Mouse (Mus musculus) neural tube, embryonic 15.5 days (tissue): ENCODE measurements around the gene Slc24a2. TPM values are rescaled to one million over a fixed set of nuclear protein-coding genes. Genes with fewer than 3 reads are reported as not detected.

Source experiments
- ATAC-seq: fragments of 200-750 bp; cut with Nextera tagmentation; 2 replicates; pipeline ENCODE4 v1.8.0; 2017; ENCODE audit warnings: mild to moderate bottlenecking, moderate TSS enrichment, moderate library complexity; ENCODE audit not compliant: low FRiP score
- H3K27ac ChIP-seq: fragments of 300-500 bp; sonication (generic); replicated peaks from 2 replicates; pipeline ENCODE4 v1.5.1; 2015; ENCODE audit warnings: mild to moderate bottlenecking, inconsistent platforms
- H3K27me3 ChIP-seq: fragments of 300-500 bp; sonication (generic); replicated peaks from 2 replicates; pipeline ENCODE4 v1.6.1; 2015; ENCODE audit warnings: inconsistent platforms
- H3K36me3 ChIP-seq: fragments of 300-500 bp; sonication (generic); 2 replicates; pipeline ENCODE4 v1.6.1; 2015; ENCODE audit warnings: inconsistent platforms
- H3K4me1 ChIP-seq: fragments of 300-500 bp; sonication (generic); 2 replicates; pipeline ENCODE4 v1.6.1; 2015; ENCODE audit warnings: inconsistent platforms
- H3K4me2 ChIP-seq: fragments of 300-500 bp; sonication (generic); 2 replicates; pipeline ENCODE4 v1.6.1; 2015; ENCODE audit warnings: inconsistent platforms, mild to moderate bottlenecking, moderate library complexity
- H3K4me3 ChIP-seq: fragments of 300-500 bp; sonication (generic); replicated peaks from 2 replicates; pipeline ENCODE4 v1.5.1; 2015; ENCODE audit warnings: mild to moderate bottlenecking, inconsistent platforms
- H3K9ac ChIP-seq: fragments of 300-500 bp; sonication (generic); replicated peaks from 2 replicates; pipeline ENCODE4 v1.6.1; 2015; ENCODE audit warnings: mild to moderate bottlenecking, inconsistent platforms
- H3K9me3 ChIP-seq: fragments of 300-500 bp; sonication (generic); replicated peaks from 2 replicates; pipeline ENCODE4 v1.6.1; 2016; ENCODE audit warnings: inconsistent platforms
- WGBS: fragments of 180-500 bp; shearing (Covaris S2); methylation state at CpG from one replicate; pipeline ENCODE4 v1.1.7; 2015; ENCODE audit warnings: mixed read lengths; 5-methylcytosine and 5-hydroxymethylcytosine counted together
- polyA plus RNA-seq: library from polyadenylated mRNA; unstranded; fragments of >200 nt; fragmentation: Nextera tagmentation; extraction: Ambion mirVana; gene quantifications from 2 replicates; pipeline ENCODE4 v1.2.1, GENCODE M21; 2015

Gene Slc24a2
- polyA plus RNA-seq, 1 experiment from 2014 or later = 6.6 TPM

DNA sequence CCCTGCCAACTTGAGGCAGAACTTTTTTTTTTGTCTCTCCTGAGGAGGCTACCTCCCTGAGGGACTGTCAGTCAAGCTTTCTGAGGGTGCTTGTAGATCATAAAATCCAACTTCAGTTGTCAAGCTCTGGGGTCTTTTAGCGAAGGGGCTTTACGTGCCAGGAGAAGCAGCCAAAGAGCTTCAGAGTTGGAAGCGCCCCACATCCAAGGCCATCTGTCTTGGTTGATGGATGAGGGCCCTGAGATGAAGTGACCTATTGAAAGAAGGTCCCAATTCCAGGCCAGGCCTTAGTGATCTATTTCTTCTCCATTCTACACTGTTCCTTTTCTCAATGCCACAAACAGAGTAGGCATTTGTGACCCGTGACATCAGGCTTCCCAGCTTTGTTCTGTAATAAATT lies 214.5 kb downstream of the Slc24a2 start:
- WGBS = 46% methylated on average over 4 of the region's 4 CpGs
- no peak overlapping the region for H3K9ac ChIP-seq
- no peaks in the 10 kb centered on the region for H3K4me1 ChIP-seq
- H3K4me2 ChIP-seq = no peak overlapping the region
- no peak overlapping the region for H3K4me3 ChIP-seq
- H3K36me3 ChIP-seq = no peaks in the 10 kb centered on the region
- no peak for ATAC-seq
- H3K27me3 ChIP-seq = no peaks in the 10 kb centered on the region
- no peak overlapping the region for H3K27ac ChIP-seq
- H3K9me3 ChIP-seq = no peaks in the 10 kb centered on the region

DNA sequence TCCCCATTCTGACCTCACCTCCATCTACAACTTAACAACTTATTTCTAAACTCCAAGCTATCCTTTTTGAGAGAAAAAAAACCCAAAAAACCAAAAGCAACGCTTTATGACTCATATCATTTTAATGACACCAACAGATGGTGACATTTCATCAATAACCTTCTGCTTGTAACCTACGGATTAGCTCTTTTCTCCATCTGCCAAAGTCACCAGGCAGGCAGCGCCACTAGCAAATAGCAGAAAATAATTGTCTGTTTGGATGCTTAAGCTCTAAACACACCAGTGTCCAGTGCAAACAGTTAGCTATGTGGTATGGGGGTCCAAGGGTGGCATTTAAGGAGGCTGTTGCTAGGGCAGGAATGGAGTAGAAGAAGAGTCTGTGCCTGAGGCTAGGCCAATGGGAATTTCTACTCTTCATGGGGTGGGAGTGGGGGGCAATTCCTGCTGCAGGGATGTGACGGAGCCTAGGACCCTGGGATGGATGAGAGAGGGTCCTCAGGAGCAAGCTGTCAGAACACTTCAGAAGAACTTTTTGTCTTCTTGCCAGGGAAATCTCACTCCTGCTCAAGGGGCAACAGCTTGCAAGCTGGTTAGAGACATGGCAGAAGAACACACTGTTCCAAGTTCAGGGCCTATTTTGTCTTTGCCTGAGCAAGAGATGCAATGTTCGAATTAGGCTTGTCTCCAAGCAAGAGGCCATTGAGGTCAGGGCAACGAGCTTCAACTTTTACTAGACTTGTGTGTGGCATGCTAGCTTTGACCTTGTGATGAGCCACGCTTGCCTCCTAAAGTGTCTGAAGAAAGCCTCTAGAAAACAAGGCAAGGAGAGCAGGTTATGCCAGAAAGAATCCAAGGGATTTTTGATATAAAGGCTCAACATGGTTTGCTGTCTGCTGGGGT lies 216.3 kb downstream of the Slc24a2 start:
- Histone ChIP-seq H3K4me3 (no peak overlapping the region), H3K27me3 (no peaks in the 10 kb centered on the region), H3K4me1 (no peaks in the 10 kb centered on the region), H3K27ac (no peak overlapping the region), H3K4me2 (no peak overlapping the region), H3K9ac (no peak overlapping the region), H3K9me3 (no peaks in the 10 kb centered on the region), H3K36me3 (no peaks in the 10 kb centered on the region)
- ATAC-seq = no peak
- 87% methylated on average over 7 of the region's 7 CpGs for WGBS

DNA sequence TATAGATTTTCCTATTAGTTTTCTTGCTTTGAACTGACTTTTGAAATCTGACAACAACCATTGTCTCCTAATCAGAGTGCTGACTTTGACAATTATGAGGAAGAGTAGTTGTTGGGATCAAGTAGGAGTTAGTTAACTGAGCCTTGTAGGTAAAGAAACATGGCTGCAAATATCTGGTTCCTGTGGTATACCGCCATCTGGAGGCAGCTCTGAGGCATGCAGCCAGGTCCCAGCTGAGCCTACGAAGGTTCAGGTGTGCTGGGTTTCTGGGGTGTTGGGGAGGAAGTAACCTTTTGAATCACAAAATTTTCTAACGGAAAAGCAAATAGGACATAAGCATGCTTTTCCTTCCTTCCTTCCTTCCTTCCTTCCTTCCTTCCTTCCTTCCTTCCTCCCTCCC lies 237.8 kb downstream of the Slc24a2 start:
- H3K4me2 ChIP-seq = no peak overlapping the region
- H3K27ac ChIP-seq = no peak overlapping the region
- no peaks in the 10 kb centered on the region for H3K36me3 ChIP-seq
- no peak for ATAC-seq
- H3K4me3 ChIP-seq = no peak overlapping the region
- H3K9ac ChIP-seq = no peak overlapping the region
- 77% methylated on average over 3 of the region's 3 CpGs for WGBS
- H3K4me1 ChIP-seq = no peaks in the 10 kb centered on the region
- no peaks in the 10 kb centered on the region for H3K9me3 ChIP-seq
- no peaks in the 10 kb centered on the region for H3K27me3 ChIP-seq

DNA sequence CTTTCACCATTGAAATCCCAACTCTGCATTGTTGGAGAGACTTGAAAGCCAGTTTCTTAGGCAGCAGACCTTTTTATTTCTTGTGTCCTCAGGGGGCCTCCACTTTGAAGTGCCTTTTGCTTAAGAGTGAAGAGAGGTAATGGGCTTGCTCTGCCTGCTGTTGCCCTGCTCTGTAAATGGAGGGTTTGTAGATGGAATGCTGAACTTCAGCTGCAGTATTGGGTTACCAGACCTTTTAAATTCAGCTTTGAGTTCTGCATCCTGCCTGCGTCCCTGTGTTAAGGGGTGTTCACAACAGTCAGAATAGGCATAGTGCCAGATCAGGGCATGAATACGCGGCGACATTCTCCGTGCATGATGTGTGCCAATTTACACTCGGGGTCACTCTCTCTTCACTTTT lies 241.0 kb downstream of the Slc24a2 start:
- H3K36me3 ChIP-seq = no peaks in the 10 kb centered on the region
- no peak for ATAC-seq
- H3K4me3 ChIP-seq = no peak overlapping the region
- no peak overlapping the region for H3K4me2 ChIP-seq
- H3K9ac ChIP-seq = no peak overlapping the region
- no peaks in the 10 kb centered on the region for H3K9me3 ChIP-seq
- H3K27me3 ChIP-seq = no peaks in the 10 kb centered on the region
- H3K4me1 ChIP-seq = no peaks in the 10 kb centered on the region
- no peak overlapping the region for H3K27ac ChIP-seq
- 31% methylated on average over 6 of the region's 6 CpGs for WGBS

DNA sequence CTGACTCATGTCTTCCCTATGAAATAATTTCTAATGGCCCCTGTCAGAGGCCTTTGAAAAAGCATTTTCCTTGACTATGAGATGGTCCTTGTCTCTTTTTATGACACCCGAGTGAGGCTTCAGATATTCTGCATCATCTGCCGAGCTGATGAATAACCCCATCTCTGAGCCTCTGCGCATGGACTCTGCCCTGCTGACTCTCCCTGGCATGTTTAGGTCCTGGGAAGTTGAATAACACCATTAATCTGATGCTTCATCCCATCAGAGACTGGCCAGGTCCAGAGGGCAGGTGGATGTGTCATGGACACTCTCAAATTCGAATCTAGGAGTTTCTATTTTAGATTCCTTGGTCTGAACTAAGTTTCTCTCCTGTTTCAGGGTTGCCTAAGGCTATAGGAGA lies 242.4 kb downstream of the Slc24a2 start:
- Histone ChIP-seq H3K36me3 (no peaks in the 10 kb centered on the region), H3K4me2 (no peak overlapping the region), H3K4me1 (no peaks in the 10 kb centered on the region), H3K27ac (no peak overlapping the region), H3K9ac (no peak overlapping the region), H3K9me3 (no peaks in the 10 kb centered on the region), H3K4me3 (no peak overlapping the region), H3K27me3 (no peaks in the 10 kb centered on the region)
- ATAC-seq = no peak
- WGBS = 94% methylated on average over 4 of the region's 4 CpGs

DNA sequence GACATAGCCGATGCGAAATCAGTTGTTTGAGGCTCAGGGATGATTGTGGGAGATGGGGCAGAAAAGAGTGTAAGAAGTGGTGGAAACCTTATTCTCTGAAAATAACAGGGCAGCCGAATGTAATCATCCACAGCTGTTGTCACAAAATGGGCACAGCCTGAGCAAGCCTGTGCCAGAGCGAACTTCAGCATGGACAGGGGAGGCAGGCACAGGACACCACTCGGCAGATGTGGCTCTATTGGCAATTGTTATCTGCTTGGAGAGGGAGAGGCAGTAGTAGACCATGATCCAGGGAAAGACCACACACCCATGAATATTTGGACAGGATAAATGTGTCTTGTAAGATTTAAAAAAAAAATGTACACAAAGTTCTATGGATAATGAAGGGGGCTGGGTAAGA lies 253.0 kb downstream of the Slc24a2 start:
- Histone ChIP-seq H3K27ac (no peak overlapping the region), H3K36me3 (no peaks in the 10 kb centered on the region)
- ATAC-seq = no peak

DNA sequence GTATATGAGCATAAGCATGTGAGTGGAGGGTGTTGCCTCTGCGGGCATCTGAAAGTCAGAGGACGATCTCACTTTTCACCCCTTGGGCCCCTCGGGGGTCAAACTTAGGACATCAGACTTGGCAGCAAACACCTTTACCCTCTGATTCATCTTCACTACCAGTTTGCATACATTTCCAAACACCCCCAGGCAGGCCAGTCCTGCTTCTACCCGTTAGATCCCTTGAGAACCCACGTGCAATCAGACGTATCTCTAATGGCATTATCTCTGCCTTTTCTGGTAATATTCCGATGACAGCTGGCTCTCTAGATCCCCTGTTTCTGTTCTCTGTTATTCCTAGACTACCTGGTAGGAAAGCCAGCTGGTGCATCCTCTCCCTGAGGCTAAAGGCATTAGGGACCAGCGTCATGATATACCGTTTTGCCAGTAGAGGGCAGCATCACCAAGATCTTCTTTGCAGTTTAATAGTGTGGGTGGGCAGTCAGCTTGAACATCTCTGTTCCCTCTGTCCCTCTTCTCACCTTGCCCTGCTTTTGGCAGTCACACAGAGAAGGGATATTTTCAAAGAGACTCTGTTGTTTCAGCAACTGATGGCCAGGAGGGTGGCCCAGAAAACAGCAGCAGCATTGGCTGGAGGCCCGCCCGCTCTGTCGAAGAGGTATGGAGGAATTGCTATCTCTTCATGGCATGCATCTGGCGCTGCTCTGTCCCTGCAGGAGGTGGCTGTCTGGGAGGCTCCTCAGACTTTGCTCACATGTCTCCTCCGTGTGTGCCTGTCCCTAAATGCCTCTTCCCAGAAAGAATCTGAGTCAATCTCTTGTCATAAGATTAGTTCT lies 272.5 kb downstream of the Slc24a2 start:
- Histone ChIP-seq H3K4me3 (0 out of 2 replicates have a peak overlapping the region, but pooled peaks have one; percentile 9), H3K27ac (no peak overlapping the region), H3K36me3 (no peaks in the 10 kb centered on the region), H3K9ac (no peak overlapping the region), H3K4me1 (peaks cover 5% of the 10 kb centered on the region), H3K27me3 (no peaks in the 10 kb centered on the region), H3K4me2 (peak overlapping the region; percentile 40), H3K9me3 (no peaks in the 10 kb centered on the region)
- WGBS = 34% methylated on average over 14 of the region's 14 CpGs
- peak; percentile 83 for ATAC-seq

More for the DNA sequence above, 253.0 kb downstream of the Slc24a2 start:
- no peak overlapping the region for H3K4me3 ChIP-seq
- H3K9ac ChIP-seq = no peak overlapping the region
- H3K4me1 ChIP-seq = no peaks in the 10 kb centered on the region
- H3K9me3 ChIP-seq = no peaks in the 10 kb centered on the region
- no peaks in the 10 kb centered on the region for H3K27me3 ChIP-seq
- WGBS = 87% methylated on average over 5 of the region's 5 CpGs
- H3K4me2 ChIP-seq = no peak overlapping the region

DNA sequence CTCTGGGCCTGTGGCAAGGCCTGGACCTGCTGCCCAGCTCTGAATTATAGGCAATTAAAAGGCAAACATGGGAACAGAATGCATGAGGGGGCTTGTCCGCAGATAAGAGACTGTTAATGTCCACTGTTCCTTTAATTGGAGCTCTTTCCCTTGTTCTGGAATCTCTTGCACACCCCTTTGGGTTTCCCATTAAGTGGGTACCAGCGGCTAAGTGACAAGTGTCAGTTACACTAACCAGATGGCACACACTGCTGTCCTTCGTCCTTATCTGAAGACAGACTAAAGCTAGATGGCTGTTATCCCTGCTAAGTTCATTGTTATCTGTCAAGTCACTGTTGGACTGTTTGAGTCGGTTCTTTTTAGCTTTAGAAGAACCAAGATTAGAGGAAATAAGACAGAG lies 274.8 kb downstream of the Slc24a2 start:
- H3K4me2 ChIP-seq = no peak overlapping the region
- H3K4me1 ChIP-seq = peaks cover 5% of the 10 kb centered on the region
- no peaks in the 10 kb centered on the region for H3K36me3 ChIP-seq
- no peak overlapping the region for H3K4me3 ChIP-seq
- ATAC-seq = no peak
- no peaks in the 10 kb centered on the region for H3K27me3 ChIP-seq
- H3K9ac ChIP-seq = no peak overlapping the region
- 81% methylated on average over 4 of the region's 4 CpGs for WGBS
- H3K9me3 ChIP-seq = no peaks in the 10 kb centered on the region
- H3K27ac ChIP-seq = no peak overlapping the region

DNA sequence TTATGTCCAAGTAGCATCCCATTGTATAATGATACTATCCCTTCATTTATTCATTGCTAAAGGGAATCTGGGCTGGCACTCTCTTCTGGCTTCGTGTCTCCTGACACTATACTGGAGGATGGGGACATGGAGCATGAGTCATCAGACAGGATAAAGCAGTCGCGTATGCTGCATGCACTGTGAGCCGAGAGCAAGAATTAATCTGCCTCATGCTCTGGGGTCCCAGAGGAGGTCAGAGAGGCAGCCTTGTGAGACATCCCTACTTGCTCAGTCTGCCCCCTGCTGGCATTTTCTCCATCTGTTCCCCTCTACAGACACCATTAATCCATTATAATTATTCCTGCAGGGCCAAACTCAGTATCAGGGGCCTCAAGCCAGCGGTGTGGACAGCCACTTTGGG lies 276.8 kb downstream of the Slc24a2 start:
- H3K9me3 ChIP-seq = no peaks in the 10 kb centered on the region
- WGBS = 36% methylated on average over 5 of the region's 5 CpGs
- H3K27ac ChIP-seq = no peak overlapping the region
- no peak overlapping the region for H3K9ac ChIP-seq
- H3K36me3 ChIP-seq = no peaks in the 10 kb centered on the region
- H3K4me1 ChIP-seq = peaks cover 5% of the 10 kb centered on the region
- no peak for ATAC-seq
- no peaks in the 10 kb centered on the region for H3K27me3 ChIP-seq
- no peak overlapping the region for H3K4me2 ChIP-seq
- no peak overlapping the region for H3K4me3 ChIP-seq

DNA sequence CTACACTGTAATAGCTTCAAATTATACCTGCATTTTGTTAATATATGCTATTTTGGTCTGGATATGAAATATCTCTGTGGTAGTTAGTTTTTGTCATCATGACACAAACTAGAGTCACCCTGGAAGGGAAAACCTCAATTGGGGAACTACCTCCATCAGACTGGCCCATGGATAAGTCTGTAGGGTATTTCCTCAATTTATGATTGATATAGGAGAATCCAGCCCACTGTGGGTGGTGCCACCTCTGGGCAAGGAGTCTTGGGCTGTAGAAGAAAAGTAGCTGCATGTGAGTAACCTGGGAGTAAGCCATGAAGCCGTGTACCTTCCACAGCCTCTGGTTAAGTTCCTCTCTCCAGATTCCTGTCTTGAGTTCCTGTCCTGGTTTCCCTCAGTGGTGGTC lies 281.5 kb downstream of the Slc24a2 start:
- Histone ChIP-seq H3K27ac (no peak overlapping the region), H3K9ac (no peak overlapping the region), H3K4me3 (no peak overlapping the region), H3K36me3 (no peaks in the 10 kb centered on the region), H3K4me2 (no peak overlapping the region), H3K9me3 (no peaks in the 10 kb centered on the region), H3K4me1 (no peaks in the 10 kb centered on the region), H3K27me3 (no peaks in the 10 kb centered on the region)
- WGBS = 94% methylated on average over 1 of the region's 1 CpGs
- no peak for ATAC-seq

DNA sequence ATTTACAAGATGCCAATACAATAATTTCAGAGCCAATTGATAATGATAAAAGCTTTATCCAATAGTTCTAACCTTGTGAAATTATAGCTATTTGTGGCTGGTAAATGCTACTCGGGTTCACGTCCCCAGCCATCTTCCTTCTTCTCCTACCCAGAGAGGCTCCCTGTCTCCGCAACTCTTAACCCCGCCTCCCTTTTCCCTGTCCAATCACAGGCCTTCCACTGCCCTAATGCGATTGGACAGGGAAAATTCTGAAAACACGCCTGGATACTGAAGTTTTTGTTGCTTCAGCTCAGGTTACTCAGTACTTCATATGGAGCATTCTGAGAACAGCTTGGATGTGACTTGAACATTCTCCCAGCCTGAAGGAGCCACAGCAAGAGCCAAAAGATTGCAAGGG lies 287.0 kb downstream of the Slc24a2 start:
- Histone ChIP-seq H3K36me3 (no peaks in the 10 kb centered on the region), H3K4me3 (no peak overlapping the region), H3K9me3 (no peaks in the 10 kb centered on the region), H3K9ac (no peak overlapping the region), H3K27ac (no peak overlapping the region), H3K4me2 (no peak overlapping the region), H3K27me3 (no peaks in the 10 kb centered on the region), H3K4me1 (no peaks in the 10 kb centered on the region)
- ATAC-seq = no peak
- WGBS = 66% methylated on average over 6 of the region's 6 CpGs

DNA sequence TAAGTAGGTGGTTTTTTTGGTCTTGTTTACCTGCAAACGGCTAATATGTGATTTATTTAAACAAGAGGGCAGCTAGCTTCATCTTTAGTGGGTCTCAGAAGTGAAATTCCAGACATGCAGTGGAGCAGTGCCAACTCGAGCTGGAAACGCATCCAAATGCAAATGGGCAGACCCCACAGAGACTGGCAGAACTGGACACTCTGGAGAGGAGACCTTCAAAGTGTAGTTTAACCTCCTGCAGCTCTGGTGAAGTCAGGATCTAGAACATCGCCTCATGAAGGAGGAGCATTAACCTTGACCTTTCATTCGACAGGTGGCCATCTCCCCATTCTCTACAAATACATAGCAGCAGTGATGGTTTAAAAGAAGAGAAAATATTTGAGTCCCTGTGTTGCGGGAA lies 287.6 kb downstream of the Slc24a2 start:
- no peak for ATAC-seq
- H3K9ac ChIP-seq = no peak overlapping the region
- H3K27ac ChIP-seq = no peak overlapping the region
- no peaks in the 10 kb centered on the region for H3K9me3 ChIP-seq
- WGBS = 81% methylated on average over 6 of the region's 6 CpGs
- H3K4me3 ChIP-seq = no peak overlapping the region
- no peaks in the 10 kb centered on the region for H3K4me1 ChIP-seq
- H3K27me3 ChIP-seq = no peaks in the 10 kb centered on the region
- H3K36me3 ChIP-seq = no peaks in the 10 kb centered on the region
- no peak overlapping the region for H3K4me2 ChIP-seq
